Mouse (Mus musculus) megakaryocyte, embryonic 14.5 days (primary cell): ENCODE measurements at regions not wholly inside any gene's neighbourhood (a gene's known extent, or its start where the extent isn't known, plus 50 kb on each side); places are given as distances from the start of the nearest gene placed in this dataset.

Source experiments
- FLI1 ChIP-seq: IDR thresholded peaks from 2 replicates; pipeline ENCODE4 v1.6.1; 2012; ENCODE audit warnings: low read length, inconsistent platforms, mixed read lengths
- GATA1 ChIP-seq: IDR thresholded peaks from 3 replicates; pipeline ENCODE4 v1.6.1; 2012; ENCODE audit warnings: mixed read lengths, low read length, inconsistent platforms, borderline replicate concordance

DNA sequence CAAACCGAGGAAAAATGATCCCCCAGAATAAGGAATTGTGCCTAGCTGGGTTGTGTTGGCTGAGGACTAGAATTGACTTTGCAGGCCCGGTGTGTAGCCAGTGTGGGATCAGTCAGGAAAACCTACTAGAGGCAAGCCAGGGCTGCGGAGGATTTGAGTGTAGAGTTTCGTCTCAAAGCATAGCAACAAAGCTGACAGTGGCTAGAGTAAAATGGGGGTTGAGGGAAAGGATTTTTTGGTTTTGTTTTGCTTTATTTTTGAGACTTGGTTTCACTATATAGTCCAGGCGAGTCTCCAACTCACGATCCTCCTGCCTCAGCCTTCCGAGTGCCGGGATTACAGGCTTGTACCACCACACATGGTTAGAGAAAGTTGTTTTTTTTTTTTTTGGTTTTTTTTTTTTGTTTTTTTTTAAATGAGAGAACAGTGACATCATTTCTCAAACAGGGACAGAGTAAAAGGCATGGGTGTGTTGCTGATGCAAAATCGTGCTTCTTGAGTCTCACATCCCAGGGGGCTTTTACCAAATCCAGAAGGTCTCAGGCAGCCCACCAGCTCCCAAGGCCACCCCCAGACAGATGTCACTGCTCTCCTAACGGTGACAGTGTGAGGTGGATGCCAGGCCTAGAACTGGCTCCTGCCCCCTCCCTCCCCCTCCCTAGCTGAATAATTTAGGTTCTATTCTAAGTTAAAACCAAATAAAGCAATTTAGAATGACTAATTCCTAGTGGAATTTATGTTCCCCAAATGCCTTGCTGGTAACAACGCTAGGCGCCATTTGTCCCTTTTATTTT is 101.8 kb downstream of the Nptx2 start:
- TF ChIP-seq GATA1 (no peak), FLI1 (no peak)
